Mouse (Mus musculus) embryonic stem cell, embryonic (primary cell): Measurements from ENCODE around the gene A630095N17Rik.

Source experiments
- CTCF ChIA-PET, 4 experiments: fragments of 300-600 bp in 2 of 4; fragments of 350-600 bp in 2 of 4; sonication (Branson Sonifier 250); formaldehyde crosslinking; loops; one replicate each; lab custom pipeline; 2022; ENCODE audit warnings: inconsistent platforms in 2 of 4; lab: Charles Lee
- POLR2A ChIA-PET, 4 experiments: fragments of 300-600 bp in 2 of 4; fragments of 350-600 bp in 2 of 4; sonication (Branson Sonifier 250); formaldehyde crosslinking; loops; one replicate each; lab custom pipeline; 2022; ENCODE audit warnings: antibody characterized with exemption in 4 of 4, inconsistent platforms in 1 of 4; lab: Charles Lee

Gene A630095N17Rik

DNA sequence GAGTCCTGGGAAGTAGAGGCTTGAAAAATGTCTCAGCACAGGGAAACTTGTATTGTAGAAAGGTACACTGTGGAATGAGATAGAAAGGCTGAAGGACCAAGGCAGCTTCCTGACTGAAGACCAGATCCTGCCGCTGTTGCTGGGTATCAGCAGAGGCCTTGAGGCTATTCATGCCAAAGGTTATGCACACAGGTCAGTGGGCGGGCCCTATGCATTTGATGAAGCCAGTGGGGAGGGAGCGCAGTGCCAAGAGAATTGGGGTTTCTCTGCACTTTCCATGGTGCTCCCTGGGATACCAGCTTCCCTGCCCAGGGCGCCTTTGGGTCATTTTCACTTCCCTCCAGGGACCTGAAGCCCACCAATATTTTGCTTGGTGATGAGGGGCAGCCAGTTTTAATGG is 19.4 kb downstream of the A630095N17Rik start:
- ChIA-PET POLR2A (interaction anchor here in 3 of 4 experiments (0.9 to 12.5 kb wide), 9 partner anchors 9 to 105 kb away, joined by 3 to 83 read pairs (median 10); partner anchors contain the start of genes Dnajb2 (in 1 of the 3) and Dnpep (in 1 of the 3)), CTCF (interaction anchor here in 1 of 4 experiments (0.9 kb wide), 1 partner anchor 15 kb away, joined by 3 read pairs; no protein-coding TSS in a partner anchor)

DNA sequence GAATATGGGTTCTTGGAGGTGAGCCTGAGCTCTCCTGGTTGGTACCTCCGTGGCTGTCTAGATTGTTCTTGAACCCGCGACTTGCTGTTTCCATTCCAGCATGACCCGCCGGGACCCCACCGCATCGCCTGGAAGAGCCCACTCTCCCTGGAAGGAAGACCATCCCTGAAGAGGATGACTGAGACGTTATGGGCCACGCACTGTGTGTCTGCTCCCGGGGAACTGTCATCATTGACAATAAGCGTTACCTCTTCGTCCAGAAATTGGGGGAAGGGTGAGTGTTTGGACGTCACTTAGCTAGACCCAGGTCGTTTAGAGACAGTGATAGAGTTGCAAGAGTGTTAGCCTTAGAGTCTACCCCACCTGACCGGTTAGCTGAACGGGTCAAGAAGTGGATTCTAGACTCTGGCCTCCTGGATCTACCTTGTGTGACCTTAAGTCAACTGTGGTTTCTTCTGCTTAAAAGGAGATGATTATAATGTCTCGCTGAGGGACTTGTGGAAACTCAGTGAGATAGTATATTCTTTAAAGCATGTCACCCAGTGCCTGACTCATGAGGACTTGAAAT is 20.7 kb downstream of the A630095N17Rik start:
- CTCF ChIA-PET: no interaction called here
- POLR2A ChIA-PET: interaction anchor here in 3 of 4 experiments (0.8 to 12.5 kb wide), 21 partner anchors 8 to 105 kb away, joined by 3 to 84 read pairs (median 8); partner anchors contain the start of genes Tuba4a (in 3 of the 3), Ankzf1 (in 2 of the 3), Atg9a (in 2 of the 3) and Zfand2b (in 2 of the 3)

DNA sequence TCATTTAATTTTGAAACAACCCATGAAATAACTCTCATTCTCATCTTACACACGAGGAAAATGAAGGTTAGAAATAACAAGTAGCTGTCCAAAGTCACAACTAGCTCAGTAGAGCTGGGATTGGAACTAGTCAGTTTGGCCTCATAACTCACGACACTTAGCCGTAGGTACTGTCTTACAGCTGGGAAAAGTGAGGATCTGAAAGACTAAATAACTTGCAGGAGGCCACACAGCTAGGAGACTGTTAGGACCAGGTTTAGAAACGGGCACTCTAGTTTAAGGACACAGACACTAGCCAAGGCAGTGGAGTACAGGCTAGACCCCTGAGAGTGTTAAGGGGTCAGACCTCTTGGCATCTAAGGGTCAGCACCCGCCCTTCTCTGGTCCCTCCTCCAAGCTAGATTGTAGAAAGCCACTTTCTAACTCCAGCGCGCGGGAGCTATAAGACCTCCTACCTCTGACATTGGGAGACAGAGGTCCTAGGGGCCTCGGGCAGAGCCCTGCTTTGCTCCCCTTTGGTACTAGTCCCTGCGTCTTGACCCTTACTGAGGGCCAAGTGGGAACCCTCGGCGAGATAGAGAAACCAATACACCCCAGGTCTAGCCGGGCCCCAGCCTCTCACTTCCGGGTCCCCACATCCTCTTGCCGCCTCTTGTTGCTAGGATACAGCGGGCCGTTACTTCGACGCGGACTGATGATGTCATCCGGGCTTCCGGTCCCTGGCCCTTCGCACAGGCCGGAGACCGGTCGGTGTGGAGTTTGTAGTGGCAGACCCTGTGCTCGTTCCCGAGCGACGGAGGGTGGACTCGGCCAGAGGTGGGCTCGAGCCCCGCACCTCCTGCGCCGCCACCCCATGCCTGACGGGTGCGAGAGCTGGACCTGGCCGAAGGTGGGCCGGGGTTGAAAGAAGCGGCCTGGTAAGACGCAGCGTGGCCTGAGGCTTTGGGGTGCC is 21.5 kb downstream of the A630095N17Rik start, which contains the start of the genes Glb1l and Stk16:
TSS of gene Glb1l (minus strand) at position 678 of the 952 bp plus-strand sequence.
TSS of gene Stk16 (plus strand) at position 703 of the 952 bp plus-strand sequence.
- POLR2A ChIA-PET: interaction anchor here in 3 of 4 experiments (0.6 to 12.5 kb wide), 31 partner anchors 8 to 107 kb away, joined by 3 to 84 read pairs (median 9); partner anchors contain the start of genes Ankzf1 (in 3 of the 3), Atg9a (in 3 of the 3), Tuba4a (in 3 of the 3) and Abcb6 (in 2 of the 3)
- CTCF ChIA-PET: interaction anchor here in 3 of 4 experiments (0.6 to 1.1 kb wide), 6 partner anchors 19 to 426 kb away, joined by 3 to 7 read pairs (median 3); partner anchors contain the start of genes Abcb6 (in 1 of the 3), Ankzf1 (in 1 of the 3) and Atg9a (in 1 of the 3)

DNA sequence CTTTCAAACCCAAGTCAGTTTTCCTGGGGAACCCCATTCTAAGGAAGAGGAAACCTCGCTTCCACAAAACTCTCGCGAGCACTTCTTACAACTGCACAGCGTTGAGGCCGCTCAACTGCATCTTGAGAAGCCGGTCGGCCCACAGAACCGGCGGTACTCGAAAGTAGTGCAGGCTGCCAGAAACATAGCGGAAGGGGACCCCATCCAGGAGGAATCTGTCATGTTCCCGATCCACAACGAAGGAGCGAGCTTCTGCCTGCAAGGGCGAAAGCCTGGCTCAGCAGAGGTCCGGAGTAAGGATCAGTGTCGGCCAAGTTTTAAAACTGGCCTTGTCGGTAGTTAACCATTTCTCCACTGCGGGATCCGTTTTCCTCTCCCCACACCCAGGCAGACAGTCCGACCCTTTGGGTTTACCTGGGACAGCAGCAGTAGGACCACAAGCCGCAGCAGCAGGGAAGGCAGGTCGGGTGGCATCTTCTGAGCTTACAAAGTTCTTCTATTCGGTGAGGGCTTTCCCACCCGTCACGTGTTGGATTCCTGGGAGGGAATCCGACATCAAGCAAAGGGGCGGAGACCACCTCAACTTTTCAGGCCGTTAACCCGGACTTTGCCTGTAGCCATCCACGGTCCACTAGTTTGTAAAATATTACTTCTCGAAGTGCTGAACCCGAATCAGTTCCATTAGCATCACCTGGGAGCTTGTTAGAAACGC is 22.8 kb downstream of the A630095N17Rik start:
- CTCF ChIA-PET: interaction anchor here in 2 of 4 experiments (0.6 to 1.5 kb wide), 4 partner anchors 26 to 45 kb away, joined by 3 to 4 read pairs (median 3); no protein-coding TSS in a partner anchor
- POLR2A ChIA-PET: interaction anchor here in 3 of 4 experiments (0.5 to 12.5 kb wide), 39 partner anchors 8 to 414 kb away, joined by 3 to 84 read pairs (median 5); partner anchors contain the start of genes Ankzf1 (in 3 of the 3), Atg9a (in 3 of the 3), Tuba4a (in 3 of the 3) and Abcb6 (in 2 of the 3)

DNA sequence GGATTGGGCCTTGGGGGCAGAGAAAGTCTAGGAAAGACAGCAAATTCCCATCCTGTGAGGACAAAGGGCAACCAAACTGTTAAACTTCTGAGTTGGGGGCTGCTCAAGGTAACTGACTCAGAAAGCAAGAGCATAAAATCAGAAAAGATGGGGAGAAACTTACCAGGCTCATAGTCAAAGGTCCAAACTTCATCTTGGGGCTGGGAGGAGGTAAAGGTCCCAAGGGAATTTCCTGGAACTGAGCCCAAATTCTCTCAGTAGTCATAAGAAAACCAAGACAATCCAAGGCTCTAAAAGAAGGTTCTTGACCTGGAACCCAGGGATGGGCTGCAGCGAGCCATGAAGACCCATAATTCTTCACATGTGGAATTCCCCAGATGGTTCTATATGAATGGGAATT is 30.7 kb downstream of the A630095N17Rik start:
- ChIA-PET CTCF (no interaction called here), POLR2A (interaction anchor here in 2 of 4 experiments (0.6 to 1.2 kb wide), 2 partner anchors 10 to 775 kb away, joined by 3 read pairs; no protein-coding TSS in a partner anchor)

DNA sequence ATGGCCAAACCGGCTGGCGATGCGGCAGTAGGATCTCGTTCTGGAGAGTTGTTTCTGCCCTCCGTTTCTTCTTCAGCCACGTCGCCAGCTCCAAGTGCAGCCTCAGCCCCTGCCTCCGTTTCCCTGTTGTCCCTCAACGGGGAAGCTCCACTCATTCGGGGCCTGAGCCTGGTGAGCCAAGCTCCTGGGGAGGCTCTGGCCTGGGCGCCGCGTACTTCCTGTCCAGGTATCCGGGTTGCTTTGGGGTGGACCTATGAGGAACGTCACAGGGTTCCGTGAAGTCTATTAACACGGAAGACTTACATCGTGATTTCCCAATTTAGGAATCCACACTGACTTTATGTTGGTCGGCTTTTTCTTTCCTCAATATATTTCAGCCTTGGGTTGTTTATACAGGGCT is 39.5 kb downstream of the A630095N17Rik start:
- ChIA-PET POLR2A (interaction anchor here in 3 of 4 experiments (0.6 to 4.1 kb wide), 45 partner anchors 10 to 295 kb away, joined by 3 to 58 read pairs (median 5); partner anchors contain the start of genes Abcb6 (in 3 of the 3), Glb1l (in 3 of the 3), Stk16 (in 3 of the 3) and Tuba4a (in 3 of the 3)), CTCF (interaction anchor here (0.6 to 1.5 kb wide), 9 partner anchors 10 to 125 kb away, joined by 3 to 19 read pairs (median 3); partner anchors contain the start of genes Glb1l (in 1 of the 4), Stk16 (in 1 of the 4) and Tuba4a (in 1 of the 4))

DNA sequence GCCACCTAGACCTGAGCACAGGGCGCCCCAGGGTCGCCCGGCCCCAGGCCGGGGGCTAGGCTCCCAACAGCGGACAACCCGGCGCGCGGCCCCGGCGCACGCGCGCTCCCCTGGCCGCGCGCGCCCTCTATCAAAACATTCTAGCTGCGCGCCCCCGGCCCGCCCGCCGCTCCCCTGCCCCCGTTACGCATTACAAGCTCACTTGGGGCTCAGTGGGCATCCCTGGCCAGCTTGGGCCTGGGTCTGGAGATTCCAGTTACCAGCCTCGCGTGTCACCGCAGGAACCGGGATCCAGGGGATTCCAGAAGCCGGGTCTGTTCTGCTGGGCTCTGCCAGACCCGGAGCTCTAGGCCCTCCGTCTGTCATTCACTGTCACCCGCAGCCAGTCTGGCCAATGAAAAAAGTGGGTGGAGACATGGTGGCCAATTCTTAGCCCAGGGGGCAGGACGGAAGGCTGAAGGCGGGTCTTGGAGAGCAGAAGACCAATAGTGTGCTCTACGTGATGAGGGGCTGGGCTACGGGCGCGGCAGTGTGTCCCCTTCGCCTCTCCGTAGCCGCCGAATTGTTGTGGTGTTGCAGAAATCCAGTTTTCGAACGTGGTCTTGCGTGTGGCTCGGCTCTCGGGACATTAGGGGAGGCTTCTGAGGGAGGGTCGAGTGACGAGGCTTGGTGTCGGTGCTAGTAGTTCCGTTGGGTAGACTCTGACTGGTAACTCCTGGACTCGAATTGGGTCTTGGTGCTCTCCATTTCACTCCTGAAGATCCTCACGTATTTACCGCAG is 40.1 kb downstream of the A630095N17Rik start, which contains the start of the genes Ankzf1 and Atg9a:
TSS of gene Ankzf1 (plus strand) at position 530 of the 781 bp plus-strand sequence.
TSS of gene Atg9a (minus strand) at position 575 of the 781 bp plus-strand sequence.
- CTCF ChIA-PET: interaction anchor here (0.5 to 2.1 kb wide), 19 partner anchors 9 to 405 kb away, joined by 3 to 19 read pairs (median 3); partner anchors contain the start of genes Abcb6 (in 1 of the 4), Cryba2 (in 1 of the 4), Glb1l (in 1 of the 4) and Stk16 (in 1 of the 4)
- POLR2A ChIA-PET: interaction anchor here in 3 of 4 experiments (0.6 to 4.1 kb wide), 53 partner anchors 9 to 296 kb away, joined by 3 to 58 read pairs (median 4); partner anchors contain the start of genes Abcb6 (in 3 of the 3), Glb1l (in 3 of the 3), Stk16 (in 3 of the 3) and Tuba4a (in 3 of the 3)

DNA sequence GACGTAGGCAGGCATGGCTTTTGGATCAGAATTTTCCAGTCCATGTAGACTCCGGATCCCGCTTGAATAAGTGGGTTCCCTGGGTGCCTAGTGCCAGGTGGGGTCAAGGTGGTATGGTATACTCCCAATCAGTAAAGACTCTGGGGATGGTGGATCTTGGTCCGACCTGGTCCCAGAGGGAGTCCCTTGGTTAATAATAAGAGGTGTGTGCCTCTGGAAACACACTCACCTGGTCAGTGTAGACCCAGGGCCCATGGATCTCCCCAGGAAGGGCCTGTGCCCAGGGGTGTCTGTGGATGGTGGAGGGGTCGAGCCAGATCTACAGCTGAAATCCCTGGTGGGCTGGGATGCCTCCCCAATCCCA is 40.7 kb downstream of the A630095N17Rik start:
- ChIA-PET POLR2A (interaction anchor here in 3 of 4 experiments (0.6 to 4.1 kb wide), 42 partner anchors 8 to 296 kb away, joined by 3 to 58 read pairs (median 6); partner anchors contain the start of genes Abcb6 (in 3 of the 3), Glb1l (in 3 of the 3), Stk16 (in 3 of the 3) and Tuba4a (in 3 of the 3)), CTCF (interaction anchor here in 3 of 4 experiments (0.5 to 2.1 kb wide), 14 partner anchors 9 to 405 kb away, joined by 3 to 9 read pairs (median 3); partner anchors contain the start of genes Abcb6 (in 1 of the 3), Glb1l (in 1 of the 3), Stk16 (in 1 of the 3) and Tuba4a (in 1 of the 3))

DNA sequence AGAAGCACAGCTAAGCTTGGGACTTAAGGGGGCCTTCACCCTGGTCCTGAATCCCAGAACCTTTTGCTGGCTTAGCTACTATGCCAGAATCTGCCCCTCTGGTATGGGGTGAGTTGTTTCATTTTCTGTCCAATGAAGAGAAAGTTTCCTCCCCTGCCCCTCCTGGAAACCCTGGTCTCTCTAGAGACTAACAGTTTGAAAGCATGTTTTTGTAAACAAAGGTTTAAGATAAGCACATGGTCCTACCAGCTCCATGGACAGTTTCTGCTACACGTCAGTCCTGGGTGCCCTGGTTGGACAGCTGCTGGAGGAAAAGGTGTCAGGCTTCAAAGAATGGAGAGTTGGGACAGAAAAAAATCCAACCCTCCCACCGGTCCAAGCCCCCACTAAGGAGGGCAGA is 41.3 kb downstream of the A630095N17Rik start:
- CTCF ChIA-PET: interaction anchor here in 1 of 4 experiments (2.1 kb wide), 1 partner anchor 63 kb away, joined by 6 read pairs; no protein-coding TSS in a partner anchor
- POLR2A ChIA-PET: interaction anchor here in 3 of 4 experiments (0.6 to 4.1 kb wide), 9 partner anchors 9 to 63 kb away, joined by 3 to 58 read pairs (median 3); partner anchors contain the start of genes Abcb6 (in 1 of the 3), Glb1l (in 1 of the 3), Stk16 (in 1 of the 3) and Tuba4a (in 1 of the 3)

DNA sequence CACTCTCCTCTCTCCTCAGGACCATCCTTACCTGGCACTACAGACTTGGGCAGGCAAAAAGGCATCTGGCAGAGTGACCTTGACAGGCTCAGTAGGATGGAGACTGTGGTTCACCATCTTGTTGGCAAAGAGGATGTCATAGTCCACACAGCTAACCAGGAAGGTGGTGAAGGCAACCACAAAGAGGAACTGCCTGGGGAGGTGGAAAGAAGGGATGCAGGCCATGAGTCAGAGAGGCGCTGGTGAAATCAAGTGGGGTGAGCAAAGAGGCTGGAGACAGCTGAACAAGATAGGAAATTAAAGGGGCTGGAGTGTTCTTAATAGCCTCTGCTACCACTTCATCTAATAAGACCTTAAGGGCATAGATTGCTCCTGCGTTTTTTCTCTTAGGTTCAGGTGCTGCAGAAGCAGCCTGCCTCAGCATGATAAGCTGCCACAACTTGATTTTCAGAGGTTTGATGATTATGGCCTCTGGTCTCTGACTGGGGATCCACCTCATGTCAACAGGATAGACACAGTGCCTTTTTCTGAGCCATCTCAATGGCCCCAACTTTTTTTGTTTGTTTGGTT is 43.9 kb downstream of the A630095N17Rik start:
- ChIA-PET CTCF (no interaction called here), POLR2A (no interaction called here)

DNA sequence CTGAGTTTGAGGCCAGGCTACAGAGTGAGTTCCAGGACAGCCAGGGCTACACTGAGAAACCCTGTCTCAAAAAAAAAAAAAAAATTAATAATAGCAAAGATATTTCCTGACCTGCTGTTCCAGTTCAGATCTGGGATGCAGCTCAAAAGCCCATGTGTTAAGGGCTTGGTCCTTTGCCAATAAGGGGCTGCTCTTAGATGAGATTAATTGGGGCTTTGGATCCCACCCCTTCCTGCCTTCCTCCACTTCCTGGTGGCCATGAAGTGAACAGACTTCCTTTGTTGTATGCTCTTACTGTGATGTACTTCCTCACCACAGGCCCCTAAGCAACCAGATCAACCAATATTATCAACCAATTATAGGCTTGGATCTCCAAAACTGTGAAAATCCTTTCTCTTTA is 44.8 kb downstream of the A630095N17Rik start:
- ChIA-PET CTCF (no interaction called here), POLR2A (interaction anchor here in 3 of 4 experiments (0.8 to 2.6 kb wide), 7 partner anchors 17 to 379 kb away, joined by 3 to 7 read pairs (median 4); partner anchors contain the start of genes Zfand2b (in 2 of the 3) and Tuba4a (in 1 of the 3))

DNA sequence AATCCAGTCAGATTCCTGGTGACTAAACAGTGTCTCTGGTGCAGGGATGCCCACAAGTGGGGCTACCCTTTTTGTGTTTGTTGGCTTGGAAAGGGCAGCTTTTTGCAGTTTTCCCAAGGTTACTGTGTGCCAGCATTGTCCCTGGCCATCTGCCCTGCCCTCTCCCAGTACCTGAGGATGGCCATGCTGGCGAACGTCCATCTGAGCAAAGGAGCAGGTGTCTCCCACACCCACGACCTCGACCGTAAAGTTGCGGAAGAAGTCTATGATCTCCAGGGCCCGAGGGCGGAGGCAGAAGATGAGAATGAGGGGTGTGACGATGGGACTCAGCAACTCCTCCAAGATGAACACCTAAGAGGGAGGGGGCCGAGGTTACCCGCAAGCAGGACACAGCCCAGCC is 46.4 kb downstream of the A630095N17Rik start:
- ChIA-PET CTCF (no interaction called here), POLR2A (interaction anchor here in 2 of 4 experiments (0.6 to 2.6 kb wide), 6 partner anchors 12 to 66 kb away, joined by 3 to 7 read pairs (median 3); partner anchors contain the start of genes Tuba4a (in 1 of the 2) and Zfand2b (in 1 of the 2))

DNA sequence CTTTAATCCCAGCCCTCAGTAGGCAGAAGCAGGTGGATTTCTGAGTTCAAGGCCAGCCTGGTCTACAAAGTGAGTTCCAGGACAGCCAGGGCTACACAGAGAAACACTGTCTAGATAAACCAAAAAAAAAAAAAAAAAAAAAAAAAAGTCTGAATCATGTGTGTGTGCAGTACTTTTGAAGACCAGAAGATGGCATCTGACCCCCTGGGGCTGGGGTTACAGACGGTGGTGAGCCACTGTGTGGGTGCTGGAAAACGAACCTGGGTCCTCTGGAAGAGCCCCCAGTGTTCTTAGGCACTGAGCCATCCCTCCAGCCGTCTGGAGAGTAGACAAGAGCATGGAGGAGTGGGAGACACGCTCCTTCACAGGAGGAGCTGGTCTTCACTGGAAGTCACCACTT is 49.7 kb downstream of the A630095N17Rik start:
- POLR2A ChIA-PET: interaction anchor here in 3 of 4 experiments (0.6 to 6.5 kb wide), 14 partner anchors 8 to 370 kb away, joined by 3 to 72 read pairs (median 4); partner anchors contain the start of genes Ankzf1 (in 2 of the 3), Atg9a (in 2 of the 3), Zfand2b (in 2 of the 3) and Dnpep (in 1 of the 3)
- CTCF ChIA-PET: interaction anchor here (0.6 to 4.4 kb wide), 11 partner anchors 10 to 573 kb away, joined by 3 to 20 read pairs (median 4); partner anchors contain the start of genes Ankzf1 (in 1 of the 4) and Atg9a (in 1 of the 4)

DNA sequence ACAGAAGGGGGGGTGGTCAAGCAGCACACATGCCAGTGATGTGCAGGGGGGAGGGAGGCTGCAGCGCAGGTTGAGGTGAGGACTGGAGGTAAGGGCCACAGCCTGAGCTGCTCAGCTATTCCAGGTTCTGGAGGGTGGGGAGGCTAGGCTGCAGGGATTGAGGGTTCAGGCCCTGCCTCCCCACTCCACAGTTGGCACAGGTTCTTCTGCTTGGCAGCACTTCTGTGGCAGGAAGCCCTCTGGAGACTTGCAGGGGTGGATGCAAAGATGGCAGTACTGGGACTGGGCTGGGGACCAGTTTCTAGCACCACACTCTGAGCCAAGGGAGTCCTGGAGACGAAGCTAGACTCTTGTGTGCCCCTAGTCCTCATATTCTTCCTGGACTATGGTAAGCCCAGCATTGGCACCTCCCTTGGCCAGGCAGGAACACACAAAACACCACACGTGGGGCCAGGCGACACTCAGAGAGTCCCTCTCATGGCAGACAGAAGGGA is 50.5 kb downstream of the A630095N17Rik start:
- ChIA-PET CTCF (interaction anchor here in 3 of 4 experiments (0.6 to 4.4 kb wide), 10 partner anchors 11 to 809 kb away, joined by 3 to 20 read pairs (median 4); partner anchors contain the start of genes Ankzf1 (in 1 of the 3), Atg9a (in 1 of the 3) and Tuba4a (in 1 of the 3)), POLR2A (interaction anchor here in 3 of 4 experiments (0.6 to 6.5 kb wide), 30 partner anchors 9 to 323 kb away, joined by 3 to 72 read pairs (median 8); partner anchors contain the start of genes Ankzf1 (in 3 of the 3), Atg9a (in 3 of the 3), Zfand2b (in 3 of the 3) and Tuba4a (in 2 of the 3))
